Mouse (Mus musculus) kidney, adult 2 months (tissue): ENCODE data around the gene Myl7.

Experiments used
- CTCF ChIP-seq: fragments of 200-500 bp; conservative IDR thresholded peaks from 2 replicates; pipeline ENCODE4 v1.5.1; 2011; ENCODE audit warnings: low read depth, mild to moderate bottlenecking, control low read depth, low read length, moderate library complexity, mixed read lengths; ENCODE audit not compliant: insufficient read depth, insufficient read length
- POLR2A ChIP-seq: fragments of 200-500 bp; IDR thresholded peaks from one replicate; pipeline ENCODE4 v1.6.1; 2011; ENCODE audit warnings: low read depth, low read length, control low read depth

- TF ChIP-seq CTCF (no peak), POLR2A (no peak)
These were observed 32.0 kb upstream of the Myl7 start for GRCm38 (mm10) chr11:5930578-5930977.
